Mouse (Mus musculus) liver, embryonic 14.5 days (tissue): ENCODE results near the gene Sbno2. TPM values are rescaled to one million over a fixed set of nuclear protein-coding genes. Genes with fewer than 3 reads are reported as not detected.

Source experiments
- ATAC-seq: fragments of 200-750 bp; cut with Nextera tagmentation; 2 replicates; pipeline ENCODE4 v1.8.0; 2017; ENCODE audit warnings: moderate number of reproducible peaks, mild to moderate bottlenecking, moderate library complexity; ENCODE audit not compliant: insufficient read depth
- DNase-seq, 3 experiments: peaks; one replicate each; pipeline ENCODE4 v3.0.0-alpha.2; 2012 to 2013; ENCODE audit warnings: low read depth in 3 of 3, low spot score in 3 of 3
- H3K27ac ChIP-seq: fragments of 300-500 bp; sonication (generic); 2 replicates; pipeline ENCODE4 v1.5.1; 2014; ENCODE audit warnings: moderate library complexity, mild to moderate bottlenecking, control low read depth, inconsistent platforms
- H3K27me3 ChIP-seq: fragments of 300-500 bp; sonication (generic); 2 replicates; pipeline ENCODE4 v1.6.1; 2014; ENCODE audit warnings: mild to moderate bottlenecking, low read length, moderate library complexity; ENCODE audit not compliant: control insufficient read depth, insufficient read depth
- H3K36me3 ChIP-seq: fragments of 300-500 bp; sonication (generic); replicated peaks from 2 replicates; pipeline ENCODE4 v1.6.1; 2014; ENCODE audit warnings: low read depth; ENCODE audit not compliant: control insufficient read depth, insufficient read depth
- H3K4me1 ChIP-seq, 2 experiments: fragments of 200-500 bp in 1 of 2; fragments of 300-500 bp in 1 of 2; sonication (generic) in 1 of 2; replicated peaks; 2 replicates each; pipeline ENCODE4 v1.6.1; 2012 to 2014; ENCODE audit warnings: antibody characterized with exemption in 1 of 2, inconsistent platforms in 1 of 2, low read length in 1 of 2; ENCODE audit not compliant: control insufficient read depth in 2 of 2, insufficient read depth in 2 of 2
- H3K4me2 ChIP-seq: fragments of 300-500 bp; sonication (generic); 2 replicates; pipeline ENCODE4 v1.6.1; 2014; ENCODE audit warnings: low read depth, mild to moderate bottlenecking, control low read depth, moderate library complexity
- H3K4me3 ChIP-seq, 2 experiments: fragments of 200-500 bp in 1 of 2; fragments of 300-500 bp in 1 of 2; sonication (generic) in 1 of 2; 2 replicates each; pipeline ENCODE4 v1.5.1; 2012 to 2014; ENCODE audit warnings: low read depth in 2 of 2, low read length in 2 of 2, mild to moderate bottlenecking in 2 of 2, control low read depth in 1 of 2, inconsistent platforms in 1 of 2, moderate library complexity in 1 of 2; ENCODE audit not compliant: insufficient read depth in 1 of 2
- H3K9ac ChIP-seq: fragments of 300-500 bp; sonication (generic); replicated peaks from 2 replicates; pipeline ENCODE4 v1.6.1; 2014; ENCODE audit warnings: mild to moderate bottlenecking, control low read depth, moderate library complexity
- H3K9me3 ChIP-seq: fragments of 300-500 bp; sonication (generic); 2 replicates; pipeline ENCODE4 v1.6.1; 2016; ENCODE audit warnings: low read length, mixed read lengths; ENCODE audit not compliant: control insufficient read depth
- CTCF ChIP-seq: IDR thresholded peaks from 2 replicates; pipeline ENCODE4 v1.5.1; 2016; ENCODE audit warnings: antibody characterized with exemption, low read depth, control low read depth
- EP300 ChIP-seq: IDR thresholded peaks from 2 replicates; pipeline ENCODE4 v1.6.1; 2016; ENCODE audit warnings: antibody characterized with exemption, low read depth
- WGBS: fragments of 180-500 bp; shearing (Covaris S2); extraction: QIAGEN DNeasy Blood & Tissue Kit; methylation state at CpG from one replicate; pipeline ENCODE4 v1.1.7; 2014; ENCODE audit not compliant: insufficient replicate concordance; 5-methylcytosine and 5-hydroxymethylcytosine counted together
- polyA plus RNA-seq, 2 experiments: library from polyadenylated mRNA; depleted of rRNA in 1 of 2; stranded (reverse) in 1 of 2; unstranded in 1 of 2; fragments of >200 nt; fragmentation: Nextera tagmentation in 1 of 2; extraction: Ambion mirVana in 1 of 2; gene quantifications; 2 replicates each; pipeline versions ENCODE4 v1.2.1 to v1.2.3; 2012 to 2014

Sbno2 gene
- polyA plus RNA-seq, 2 experiments, result 6.6 to 10.0 TPM

- 75% methylated on average over 8 of the region's 8 CpGs for WGBS
- Histone ChIP-seq H3K9ac (no peak overlapping the region), H3K4me2 (no peak overlapping the region), H3K4me3 (no peak overlapping the region), H3K27ac (no peak overlapping the region), H3K4me1 (peaks cover 12% of the 10 kb centered on the region in 2 experiments), H3K27me3 (no peaks in the 10 kb centered on the region), H3K36me3 (no peaks in the 10 kb centered on the region; the same call in 1 of the 2 replicates), H3K9me3 (no peaks in the 10 kb centered on the region)
- DNase-seq (no peak), ATAC-seq (no peak)
- no peak for TF ChIP-seq EP300
- no peak for TF ChIP-seq CTCF
Measured at GRCm38 (mm10) chr10:80022806-80023205, 82.6 kb downstream of the Sbno2 start.

GRCm38 (mm10) chr10:80022164-80022563 is 83.2 kb downstream of the Sbno2 start:
- TF ChIP-seq CTCF, result no peak
- TF ChIP-seq EP300, result no peak
- Histone ChIP-seq H3K4me1 (peaks cover 12 to 15% of the 10 kb centered on the region in 2 experiments), H3K4me2 (no peak overlapping the region), H3K36me3 (no peaks in the 10 kb centered on the region; the same call in 1 of the 2 replicates), H3K27ac (no peak overlapping the region), H3K4me3 (no peak overlapping the region), H3K9me3 (no peaks in the 10 kb centered on the region), H3K27me3 (no peaks in the 10 kb centered on the region), H3K9ac (no peak overlapping the region)
- ATAC-seq (no peak), DNase-seq (no peak)
- WGBS, result 80% methylated on average over 12 of the region's 12 CpGs

GRCm38 (mm10) chr10:80021320-80021641 is 84.1 kb downstream of the Sbno2 start:
- Histone ChIP-seq H3K9ac (no peak overlapping the region), H3K4me2 (no peak overlapping the region), H3K4me3 (no peak overlapping the region), H3K36me3 (no peaks in the 10 kb centered on the region; the same call in 1 of the 2 replicates), H3K4me1 (peaks cover 16 to 18% of the 10 kb centered on the region in 2 experiments), H3K9me3 (no peaks in the 10 kb centered on the region), H3K27ac (no peak overlapping the region), H3K27me3 (no peaks in the 10 kb centered on the region)
- no peak for DNase-seq
- no peak for ATAC-seq
- WGBS, result 85% methylated on average over 13 of the region's 13 CpGs
- TF ChIP-seq EP300 (no peak), CTCF (no peak)

GRCm38 (mm10) chr10:80020603-80021319 is 84.6 kb downstream of the Sbno2 start:
- DNase-seq (no peak), ATAC-seq (no peak)
- 83% methylated on average over 18 of the region's 18 CpGs for WGBS
- Histone ChIP-seq H3K36me3 (peaks cover under 1% of the 10 kb centered on the region; the same call in 1 of the 2 replicates), H3K4me1 (peaks cover 18 to 20% of the 10 kb centered on the region in 2 experiments), H3K9ac (no peak overlapping the region), H3K9me3 (no peaks in the 10 kb centered on the region), H3K4me2 (no peak overlapping the region), H3K4me3 (no peak overlapping the region), H3K27ac (no peak overlapping the region), H3K27me3 (no peaks in the 10 kb centered on the region)
- TF ChIP-seq EP300 (no peak), CTCF (peak; percentile 37; the same call in 1 of the 2 replicates)

- WGBS, result 71% methylated on average over 11 of the region's 11 CpGs
- H3K27me3 ChIP-seq, result no peaks in the 10 kb centered on the region
- no peak overlapping the region for H3K9ac ChIP-seq
- peaks cover 7% of the 10 kb centered on the region for H3K36me3 ChIP-seq
- no peak for TF ChIP-seq EP300
- no peak for TF ChIP-seq CTCF
- H3K4me1 ChIP-seq, result peaks cover 18 to 20% of the 10 kb centered on the region in 2 experiments
- H3K4me3 ChIP-seq, result no peak overlapping the region
- no peak overlapping the region for H3K27ac ChIP-seq
- ATAC-seq (no peak), DNase-seq (no peak)
- H3K9me3 ChIP-seq, result no peaks in the 10 kb centered on the region
- no peak overlapping the region for H3K4me2 ChIP-seq
Measured at GRCm38 (mm10) chr10:80020191-80020590, 85.2 kb downstream of the Sbno2 start.
